Mouse (Mus musculus): ENCODE results near the gene Scn10a.

DNA sequence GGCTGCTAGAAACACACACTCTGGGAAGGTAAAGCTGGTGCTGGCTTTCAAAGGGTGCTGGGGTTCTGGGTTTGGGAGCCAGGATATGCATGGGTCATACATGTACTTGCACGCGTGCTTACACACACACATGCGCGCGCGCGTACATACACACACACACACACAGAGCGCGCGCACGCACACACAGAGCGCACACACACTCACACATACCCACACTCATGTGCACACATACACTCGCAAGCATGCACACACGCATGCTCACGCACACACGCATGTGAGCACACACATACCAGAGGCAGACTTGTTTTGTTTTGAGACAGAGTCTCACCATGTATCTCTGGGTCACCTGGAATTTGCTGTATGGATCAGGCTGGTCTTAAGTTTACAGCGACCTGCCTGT is 138.9 kb downstream of the Scn10a start:
- no peak for TF ChIP-seq GABPA (IDR thresholded peaks at IDR 0.05; ENCODE audit: low read depth, low read length)
- no peak for TF ChIP-seq TCF12 (IDR thresholded peaks at IDR 0.05; ENCODE audit: low read depth, low read length)
- no peak for TF ChIP-seq SMC3 (IDR thresholded peaks at IDR 0.05; ENCODE audit: low read depth, low read length)
- TF ChIP-seq MAX (IDR thresholded peaks at IDR 0.05; ENCODE audit: low read length), result no peak
- TF ChIP-seq EP300 (IDR thresholded peaks at IDR 0.05; ENCODE audit: low read depth in 1 of 2, low read length in 2 of 2), result no peak
- no peak for TF ChIP-seq CTCF (IDR thresholded peaks at IDR 0.05 in 2 of 3, conservative IDR thresholded peaks at IDR 0.05 in 1 of 3; ENCODE audit: control insufficient read depth in 1 of 3, insufficient read depth in 1 of 3, low read depth in 2 of 3, low read length in 3 of 3, poor library complexity in 1 of 3, severe bottlenecking in 1 of 3)
- no peak for TF ChIP-seq POLR2A (IDR thresholded peaks at IDR 0.05; ENCODE audit: control insufficient read depth in 1 of 2, insufficient read depth in 1 of 2, low read depth in 1 of 2, low read length in 2 of 2, poor library complexity in 1 of 2)
- no peak for TF ChIP-seq USF2 (IDR thresholded peaks at IDR 0.05; ENCODE audit: borderline replicate concordance in 1 of 2, insufficient read depth in 1 of 2, low read depth in 1 of 2, low read length in 2 of 2)
- TF ChIP-seq HCFC1 (IDR thresholded peaks at IDR 0.05; ENCODE audit: low read depth, low read length), result no peak
- no peak for TF ChIP-seq NRF1 (IDR thresholded peaks at IDR 0.05; ENCODE audit: insufficient read depth, low read depth, low read length, poor library complexity, severe bottlenecking)
- no peak for TF ChIP-seq CHD2 (IDR thresholded peaks at IDR 0.05; ENCODE audit: low read length)
- no peak for TF ChIP-seq TBP (IDR thresholded peaks at IDR 0.05; ENCODE audit: low read depth, low read length)
- no peak for TF ChIP-seq BHLHE40 (IDR thresholded peaks at IDR 0.05; ENCODE audit: borderline replicate concordance, low read depth, low read length)
